Mouse (Mus musculus) heart, embryonic 14.5 days (tissue): ENCODE data around the gene Thumpd3. TPM values are rescaled to one million over a fixed set of nuclear protein-coding genes. Genes with fewer than 3 reads are reported as not detected.
A peak's percentile ranks its signal among the peaks of the same experiment; 100 is the strongest.

Source experiments
- ATAC-seq: fragments of 200-750 bp; cut with Nextera tagmentation; 2 replicates; pipeline ENCODE4 v1.8.0; 2017; ENCODE audit warnings: low read depth, moderate TSS enrichment; ENCODE audit not compliant: insufficient number of reproducible peaks, insufficient read depth, low FRiP score
- H3K27ac ChIP-seq, 2 experiments: fragments of 200-500 bp in 1 of 2; fragments of 300-500 bp in 1 of 2; sonication (generic) in 1 of 2; replicated peaks in 1 of 2; 2 replicates each; pipeline ENCODE4 v1.5.1; 2012 to 2014; ENCODE audit warnings: low read depth in 2 of 2, low read length in 2 of 2, control low read depth in 1 of 2, mild to moderate bottlenecking in 1 of 2, mixed read lengths in 1 of 2; ENCODE audit not compliant: control insufficient read depth in 1 of 2, insufficient read depth in 1 of 2
- H3K27me3 ChIP-seq: fragments of 300-500 bp; sonication (generic); 2 replicates; pipeline ENCODE4 v1.6.1; 2014; ENCODE audit warnings: mild to moderate bottlenecking, low read length, control low read depth; ENCODE audit not compliant: control insufficient read depth, insufficient read depth
- H3K36me3 ChIP-seq: fragments of 300-500 bp; sonication (generic); 2 replicates; pipeline ENCODE4 v1.6.1; 2014; ENCODE audit warnings: mild to moderate bottlenecking, control low read depth, low read length, mixed read lengths; ENCODE audit not compliant: control insufficient read depth, insufficient read depth
- H3K4me1 ChIP-seq, 2 experiments: fragments of 200-500 bp in 1 of 2; fragments of 300-500 bp in 1 of 2; sonication (generic) in 1 of 2; 2 replicates each; pipeline ENCODE4 v1.6.1; 2012 to 2014; ENCODE audit warnings: low read length in 2 of 2, control low read depth in 1 of 2, mixed read lengths in 1 of 2; ENCODE audit not compliant: control insufficient read depth in 2 of 2, insufficient read depth in 2 of 2
- H3K4me2 ChIP-seq: fragments of 300-500 bp; sonication (generic); 2 replicates; pipeline ENCODE4 v1.6.1; 2014; ENCODE audit warnings: mild to moderate bottlenecking, low read length
- H3K4me3 ChIP-seq, 2 experiments: fragments of 200-500 bp in 1 of 2; fragments of 300-500 bp in 1 of 2; sonication (generic) in 1 of 2; 2 replicates each; pipeline ENCODE4 v1.5.1; 2012 to 2014; ENCODE audit warnings: low read length in 2 of 2, mild to moderate bottlenecking in 2 of 2, control low read depth in 1 of 2, low read depth in 1 of 2, moderate library complexity in 1 of 2; ENCODE audit not compliant: control insufficient read depth in 1 of 2, insufficient read depth in 1 of 2
- H3K9ac ChIP-seq: fragments of 300-500 bp; sonication (generic); 2 replicates; pipeline ENCODE4 v1.6.1; 2014; ENCODE audit warnings: mild to moderate bottlenecking, low read length
- H3K9me3 ChIP-seq: fragments of 300-500 bp; sonication (generic); 2 replicates; pipeline ENCODE4 v1.6.1; 2016; ENCODE audit warnings: low read length, control low read depth; ENCODE audit not compliant: control insufficient read depth
- WGBS: fragments of 180-500 bp; shearing (Covaris S2); extraction: QIAGEN DNeasy Blood & Tissue Kit; methylation state at CpG from one replicate; pipeline ENCODE4 v1.1.7; 2014; 5-methylcytosine and 5-hydroxymethylcytosine counted together
- polyA plus RNA-seq: library from polyadenylated mRNA; unstranded; fragments of >200 nt; fragmentation: Nextera tagmentation; extraction: Ambion mirVana; gene quantifications from 2 replicates; pipeline ENCODE4 v1.2.1, GENCODE M21; 2014

Gene Thumpd3
- 30.9 and 31.1 TPM in 2 replicates for polyA plus RNA-seq

DNA sequence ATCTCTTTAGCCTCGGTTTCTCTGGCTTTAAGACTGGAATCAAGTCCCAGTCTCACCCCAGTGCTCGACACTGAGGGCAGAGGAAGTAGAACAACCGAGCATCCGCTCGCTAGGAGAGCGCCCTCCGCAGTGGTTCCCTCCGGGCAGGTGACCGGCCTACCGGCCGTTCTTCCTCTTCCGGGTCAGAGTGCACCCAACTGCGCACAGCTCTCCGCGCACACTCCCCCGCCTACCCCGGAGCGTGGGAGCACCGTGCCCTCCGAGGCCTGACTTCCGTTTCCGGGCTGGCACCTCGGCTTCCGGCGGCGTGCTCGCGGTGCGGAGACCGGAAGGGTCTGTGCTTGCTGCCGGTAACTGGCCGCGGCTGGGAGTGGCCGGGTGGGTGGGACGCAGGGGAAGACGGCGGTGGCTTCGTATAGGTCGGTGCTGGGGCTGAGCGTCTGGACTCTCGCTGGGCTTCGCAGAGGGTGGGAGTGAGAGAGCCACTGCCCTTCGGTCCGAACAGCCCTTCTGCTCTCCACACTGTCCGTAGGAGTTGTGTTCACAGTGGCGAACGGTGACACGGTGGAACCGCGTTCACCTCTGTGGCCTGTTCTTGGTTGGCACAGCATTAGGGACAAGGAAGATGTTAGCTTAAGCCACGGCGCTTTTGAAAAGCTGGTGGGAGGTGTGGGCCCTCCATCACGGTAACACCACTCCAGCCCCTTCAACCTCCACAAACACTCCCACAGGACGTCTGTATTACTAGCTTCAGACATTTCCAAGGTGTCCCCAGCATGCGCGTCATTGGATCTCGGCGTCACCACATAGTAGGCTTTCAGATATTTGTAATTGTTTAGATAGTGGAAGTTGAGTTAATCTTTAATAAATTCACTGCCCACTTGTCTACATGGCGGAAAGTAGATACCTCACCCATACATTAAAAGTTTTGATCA is at the start of gene Thumpd3:
Gene Thumpd3 (plus strand): TSS at position 185 of the 935 bp plus-strand sequence.
- Histone ChIP-seq H3K9ac (peak within 1 kb of the TSS; percentile 87), H3K27me3 (no peaks in the 10 kb centered on the region), H3K27ac (peak within 1 kb of the TSS; percentile 95 to 96), H3K4me3 (peak within 1 kb of the TSS; percentile 76 to 77), H3K4me1 (peaks cover 6 to 14% of the 10 kb centered on the region in 2 experiments), H3K36me3 (peaks cover 27% of the 10 kb centered on the region), H3K9me3 (no peaks in the 10 kb centered on the region), H3K4me2 (peak within 1 kb of the TSS; percentile 94)
- ATAC-seq = peak; percentile 100
- under 1% methylated on average over 59 of the region's 59 CpGs for WGBS

DNA sequence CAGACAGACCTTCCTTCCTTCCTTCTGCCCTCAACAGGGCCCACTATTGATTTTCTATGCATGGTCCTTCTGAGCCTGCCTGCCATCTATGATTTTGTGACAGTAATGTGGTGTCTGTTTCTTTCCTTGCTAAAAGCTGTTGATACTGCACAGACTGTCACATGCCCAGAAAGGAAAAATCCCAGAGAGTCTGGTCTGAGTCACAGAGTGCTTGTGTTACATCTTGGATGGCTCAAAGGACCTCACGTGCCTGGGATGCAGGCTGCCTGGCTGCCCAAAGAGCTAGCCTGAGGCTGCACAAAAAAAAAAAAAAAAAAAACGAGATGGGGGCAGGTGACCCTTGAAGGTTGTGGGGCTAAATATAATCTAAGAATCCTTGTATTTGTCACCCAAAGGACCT is 46.8 kb upstream of the Thumpd3 start:
- Histone ChIP-seq H3K27ac (no peak overlapping the region), H3K4me2 (no peak overlapping the region), H3K27me3 (no peaks in the 10 kb centered on the region), H3K4me3 (no peak overlapping the region), H3K36me3 (no peaks in the 10 kb centered on the region), H3K4me1 (peaks cover 0 to 2% of the 10 kb centered on the region in 2 experiments; a peak in 1 of 4 replicates), H3K9me3 (no peaks in the 10 kb centered on the region), H3K9ac (no peak overlapping the region)
- WGBS = 32% methylated on average over 2 of the region's 2 CpGs
- ATAC-seq = no peak

DNA sequence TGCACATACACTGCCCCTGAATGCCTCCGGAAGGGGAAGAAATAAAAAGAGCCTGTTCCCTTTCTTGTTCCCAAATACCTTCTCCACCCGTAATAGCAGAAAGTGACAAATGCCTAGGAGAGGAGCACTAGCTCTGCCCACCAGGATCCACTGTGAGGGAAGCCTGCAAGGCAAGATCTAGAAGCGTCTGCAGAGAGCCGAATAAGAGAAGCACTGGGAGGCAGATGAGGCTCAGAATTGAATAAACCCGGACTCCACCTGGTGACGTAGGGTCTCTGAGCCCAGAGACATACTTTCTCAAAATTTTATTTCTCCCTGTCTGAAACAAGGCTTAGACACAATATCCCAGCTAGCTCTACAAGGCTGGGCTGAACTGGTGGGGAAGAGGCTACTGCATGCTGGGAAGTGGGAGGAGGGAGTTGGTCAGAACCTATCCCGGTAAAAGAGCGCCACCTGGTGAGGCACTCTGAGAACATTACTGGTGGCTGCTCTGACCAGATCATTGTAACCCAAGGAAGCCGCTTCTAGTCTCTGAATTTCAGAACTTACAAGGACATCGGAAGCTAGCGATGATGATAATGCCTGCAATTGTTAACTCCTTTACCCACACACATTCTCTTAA is 45.2 kb upstream of the Thumpd3 start:
- WGBS = 32% methylated on average over 11 of the region's 11 CpGs
- no peaks in the 10 kb centered on the region for H3K36me3 ChIP-seq
- 0 out of 2 replicates have a peak, but pooled peaks have one; percentile 61 for ATAC-seq
- no peaks in the 10 kb centered on the region for H3K27me3 ChIP-seq
- H3K4me3 ChIP-seq = no peak overlapping the region
- H3K9ac ChIP-seq = peak overlapping the region; percentile 56; the same call in 1 of the 2 replicates
- no peaks in the 10 kb centered on the region for H3K9me3 ChIP-seq
- H3K4me1 ChIP-seq = peaks cover 0 to 2% of the 10 kb centered on the region in 2 experiments; a peak in 1 of 4 replicates
- peak overlapping the region; percentile 55 for H3K4me2 ChIP-seq
- no peak overlapping the region for H3K27ac ChIP-seq

DNA sequence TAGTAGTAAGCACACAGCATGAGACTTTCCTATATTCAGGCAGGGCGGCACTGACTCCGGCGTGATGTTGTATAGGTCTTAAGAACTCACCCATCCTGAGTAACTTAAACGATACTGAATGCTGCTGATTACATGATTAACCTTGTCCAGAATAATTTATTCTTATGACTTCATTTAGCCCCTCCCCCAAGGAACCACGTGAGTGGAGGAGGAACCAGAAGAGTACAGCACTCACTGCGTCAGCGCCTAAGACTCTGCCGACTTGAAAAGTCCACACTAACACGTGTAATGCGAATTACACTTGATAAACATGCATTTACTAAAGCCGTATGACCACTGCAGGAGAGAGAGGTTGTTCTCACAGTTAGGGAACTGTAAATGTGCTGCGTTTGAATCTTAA is 44.3 kb upstream of the Thumpd3 start:
- peaks cover 0 to 2% of the 10 kb centered on the region in 2 experiments; a peak in 1 of 4 replicates for H3K4me1 ChIP-seq
- H3K4me3 ChIP-seq = no peak overlapping the region
- H3K27ac ChIP-seq = no peak overlapping the region
- H3K36me3 ChIP-seq = no peaks in the 10 kb centered on the region
- H3K9ac ChIP-seq = no peak overlapping the region
- 59% methylated on average over 12 of the region's 12 CpGs for WGBS
- H3K9me3 ChIP-seq = no peaks in the 10 kb centered on the region
- H3K27me3 ChIP-seq = no peaks in the 10 kb centered on the region
- no peak for ATAC-seq
- no peak overlapping the region for H3K4me2 ChIP-seq

DNA sequence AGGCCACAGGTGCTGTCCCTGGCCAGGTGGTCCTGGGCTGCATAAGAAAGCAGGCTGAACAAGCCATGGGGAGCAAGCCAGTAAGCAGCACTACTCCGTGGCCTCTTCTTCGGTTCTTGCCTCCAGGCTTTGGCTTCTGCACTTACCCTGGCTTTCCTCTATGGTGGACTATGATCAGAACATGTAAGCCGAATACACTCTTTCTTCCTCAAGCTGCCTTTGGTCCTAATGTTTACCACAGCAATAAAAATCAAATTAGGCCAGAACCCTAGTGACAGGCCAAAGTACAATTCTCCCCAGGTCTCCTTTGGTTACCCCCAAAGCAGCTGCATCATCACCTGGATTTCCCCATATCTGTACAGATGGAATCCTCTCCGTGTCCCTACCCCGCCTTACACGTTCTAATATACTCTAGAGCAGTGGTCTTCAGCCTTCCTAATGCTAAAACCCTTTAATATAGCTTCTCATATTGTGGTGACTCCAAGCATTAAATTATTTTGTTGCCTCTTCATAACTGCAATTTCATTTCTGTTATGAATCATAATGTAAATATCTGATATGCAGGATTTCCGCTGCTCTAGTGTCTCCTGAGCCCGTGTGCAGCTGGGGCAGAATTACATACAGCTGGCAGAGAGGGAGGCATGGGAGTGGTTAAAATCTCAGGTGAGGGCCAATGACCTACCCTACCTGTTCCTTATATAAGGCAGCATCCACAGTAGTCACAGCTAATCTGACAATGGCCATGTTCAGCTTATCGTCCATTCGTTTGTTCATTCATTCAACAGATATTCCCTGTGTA is 42.5 kb upstream of the Thumpd3 start:
- 80% methylated on average over 10 of the region's 10 CpGs for WGBS
- H3K27me3 ChIP-seq = no peaks in the 10 kb centered on the region
- H3K4me1 ChIP-seq = peaks cover 0 to 2% of the 10 kb centered on the region in 2 experiments; a peak in 1 of 4 replicates
- H3K27ac ChIP-seq = no peak overlapping the region
- no peak for ATAC-seq
- no peak overlapping the region for H3K9ac ChIP-seq
- H3K9me3 ChIP-seq = peaks cover 4% of the 10 kb centered on the region
- no peak overlapping the region for H3K4me2 ChIP-seq
- H3K4me3 ChIP-seq = no peak overlapping the region
- no peaks in the 10 kb centered on the region for H3K36me3 ChIP-seq

DNA sequence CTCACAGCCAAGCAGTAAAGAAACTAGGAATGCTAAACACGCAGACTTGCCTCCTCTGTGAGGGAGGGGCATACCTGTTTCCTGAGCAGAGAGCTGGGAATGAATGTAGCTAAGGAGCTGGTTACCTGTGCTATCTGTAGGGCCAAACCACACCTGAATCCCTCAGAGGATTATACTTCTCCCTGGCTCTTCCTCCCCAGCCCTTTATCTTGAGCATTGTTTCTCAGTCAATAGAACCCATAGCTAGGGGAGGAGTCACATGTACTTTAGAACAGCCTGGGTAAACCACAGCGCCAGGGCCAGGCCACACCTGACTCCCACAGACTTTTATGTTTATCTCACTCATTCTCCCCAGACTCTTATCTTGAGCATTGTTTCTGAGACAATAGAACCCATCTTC is 39.2 kb upstream of the Thumpd3 start:
- peaks cover 4% of the 10 kb centered on the region for H3K9me3 ChIP-seq
- no peak overlapping the region for H3K4me2 ChIP-seq
- no peak overlapping the region for H3K9ac ChIP-seq
- no peaks in the 10 kb centered on the region for H3K36me3 ChIP-seq
- H3K4me1 ChIP-seq = no peaks in the 10 kb centered on the region
- no peak overlapping the region for H3K4me3 ChIP-seq
- WGBS = 51% methylated on average over 2 of the region's 2 CpGs
- no peak overlapping the region for H3K27ac ChIP-seq
- no peak for ATAC-seq
- no peaks in the 10 kb centered on the region for H3K27me3 ChIP-seq

DNA sequence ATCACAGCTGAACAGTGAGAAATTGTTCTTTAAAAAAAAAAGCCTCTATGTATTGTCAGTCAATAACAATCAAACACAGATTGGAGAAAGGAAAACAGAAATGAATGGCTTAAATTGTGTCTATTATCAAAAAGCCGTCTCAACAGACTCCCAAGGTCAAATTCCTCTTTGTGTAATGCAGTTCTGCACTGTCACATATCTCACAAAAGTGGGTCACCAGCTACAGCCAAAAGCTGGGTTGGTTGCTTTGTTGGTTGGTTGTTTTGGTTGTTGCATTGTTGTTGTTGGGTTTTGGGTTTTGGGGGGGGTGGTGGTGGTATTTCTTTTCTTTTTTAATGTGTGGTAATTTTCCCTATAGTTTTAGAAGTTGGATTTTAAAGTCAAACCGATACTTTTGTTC is 34.1 kb upstream of the Thumpd3 start:
- 49% methylated on average over 2 of the region's 2 CpGs for WGBS
- Histone ChIP-seq H3K36me3 (no peaks in the 10 kb centered on the region), H3K9ac (no peak overlapping the region), H3K4me1 (peaks cover 0 to 6% of the 10 kb centered on the region in 2 experiments; a peak in 1 of 4 replicates), H3K4me3 (no peak overlapping the region), H3K27ac (no peak overlapping the region), H3K9me3 (peaks cover 4% of the 10 kb centered on the region), H3K4me2 (no peak overlapping the region), H3K27me3 (no peaks in the 10 kb centered on the region)
- no peak for ATAC-seq
